Mouse (Mus musculus) bone marrow macrophage, adult 2 months (primary cell): ENCODE measurements around the gene Trim9.

Source experiments
- CTCF ChIP-seq: IDR thresholded peaks from 2 replicates; pipeline ENCODE4 v1.5.1; 2012; ENCODE audit warnings: low read depth, mild to moderate bottlenecking, low read length, moderate library complexity
- POLR2A ChIP-seq: IDR thresholded peaks from 2 replicates; pipeline ENCODE4 v1.6.1; 2012; ENCODE audit warnings: mild to moderate bottlenecking, low read depth, low read length, borderline replicate concordance

DNA sequence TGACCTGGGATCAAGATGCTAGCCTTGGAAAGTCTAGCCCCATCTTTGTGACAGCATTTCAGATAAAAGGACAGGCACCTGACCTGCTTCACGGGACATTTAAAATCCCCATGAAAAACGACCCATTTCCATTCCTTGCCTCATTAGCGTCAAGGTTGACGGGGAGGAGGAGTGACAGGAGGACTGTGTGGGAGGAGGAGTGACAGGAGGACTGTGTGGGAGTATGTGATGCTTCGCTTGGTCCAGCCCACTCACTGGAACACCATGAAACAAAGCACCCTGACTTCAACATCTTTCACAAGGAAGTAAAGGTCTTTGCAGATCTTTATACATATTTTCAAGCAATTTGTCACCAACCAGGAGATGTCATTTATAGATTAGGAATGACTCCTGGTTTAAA, 139.2 kb downstream of the Trim9 start:
- TF ChIP-seq CTCF (no peak), POLR2A (no peak)
